Mouse (Mus musculus): ENCODE measurements around the gene Icmt.
A peak's percentile ranks its signal among the peaks of the same experiment; 100 is the strongest.

DNA sequence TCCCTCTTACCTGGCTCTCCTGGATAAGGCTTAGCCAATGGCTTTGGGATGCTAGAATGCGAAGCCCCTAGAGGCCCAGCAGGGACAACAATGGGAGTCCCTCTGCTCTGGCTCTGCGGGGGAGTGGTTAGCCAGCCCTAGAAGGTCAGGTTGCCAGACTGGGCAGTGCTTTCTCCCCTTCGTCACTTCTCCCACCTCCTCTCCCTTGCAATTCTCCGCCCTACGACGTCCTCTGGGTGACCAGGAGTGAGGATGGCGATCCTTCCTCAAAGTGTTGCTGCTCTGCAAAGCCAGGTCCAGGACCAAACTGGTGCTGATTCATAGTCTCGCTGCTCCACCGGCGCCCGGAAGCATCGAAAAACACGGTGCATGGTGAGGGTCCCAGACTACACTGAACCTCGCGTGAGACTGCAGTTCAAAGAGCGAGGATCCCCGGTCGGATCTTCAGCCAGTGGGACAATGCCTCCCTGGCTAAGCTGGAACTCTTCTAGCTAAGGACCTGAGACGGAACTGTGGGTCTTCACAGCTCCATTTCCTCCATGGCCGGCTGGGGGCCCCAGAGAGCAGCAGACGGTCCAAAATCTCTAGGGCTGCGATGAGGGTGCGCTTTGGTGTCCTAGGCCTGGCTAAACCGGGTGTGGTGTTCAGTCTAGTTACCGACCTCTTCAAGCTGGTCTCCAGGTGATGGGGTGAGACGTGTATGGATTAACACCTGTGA is 21.6 kb downstream of the Icmt start, which contains the start of gene Rnf207:
- TF ChIP-seq CTCF (IDR thresholded peaks at IDR 0.05; ENCODE audit: control insufficient read depth, insufficient read depth, insufficient replicate concordance, low read depth, low read length) (peak; percentile 28; the same call in 1 of the 2 replicates), POLR2A (IDR thresholded peaks at IDR 0.05; ENCODE audit: control insufficient read depth, low read depth, low read length) (no peak)
